Mouse (Mus musculus) lung, postnatal 0 days (tissue): ENCODE data around the gene Ceacam16.

ENCODE experiments used
- CTCF ChIP-seq: IDR thresholded peaks from 2 replicates; pipeline ENCODE4 v1.5.1; 2016; ENCODE audit warnings: antibody characterized with exemption, mild to moderate bottlenecking
- EP300 ChIP-seq: IDR thresholded peaks from 2 replicates; pipeline ENCODE4 v1.6.1; 2016; ENCODE audit warnings: antibody characterized with exemption, mild to moderate bottlenecking, control low read depth

DNA sequence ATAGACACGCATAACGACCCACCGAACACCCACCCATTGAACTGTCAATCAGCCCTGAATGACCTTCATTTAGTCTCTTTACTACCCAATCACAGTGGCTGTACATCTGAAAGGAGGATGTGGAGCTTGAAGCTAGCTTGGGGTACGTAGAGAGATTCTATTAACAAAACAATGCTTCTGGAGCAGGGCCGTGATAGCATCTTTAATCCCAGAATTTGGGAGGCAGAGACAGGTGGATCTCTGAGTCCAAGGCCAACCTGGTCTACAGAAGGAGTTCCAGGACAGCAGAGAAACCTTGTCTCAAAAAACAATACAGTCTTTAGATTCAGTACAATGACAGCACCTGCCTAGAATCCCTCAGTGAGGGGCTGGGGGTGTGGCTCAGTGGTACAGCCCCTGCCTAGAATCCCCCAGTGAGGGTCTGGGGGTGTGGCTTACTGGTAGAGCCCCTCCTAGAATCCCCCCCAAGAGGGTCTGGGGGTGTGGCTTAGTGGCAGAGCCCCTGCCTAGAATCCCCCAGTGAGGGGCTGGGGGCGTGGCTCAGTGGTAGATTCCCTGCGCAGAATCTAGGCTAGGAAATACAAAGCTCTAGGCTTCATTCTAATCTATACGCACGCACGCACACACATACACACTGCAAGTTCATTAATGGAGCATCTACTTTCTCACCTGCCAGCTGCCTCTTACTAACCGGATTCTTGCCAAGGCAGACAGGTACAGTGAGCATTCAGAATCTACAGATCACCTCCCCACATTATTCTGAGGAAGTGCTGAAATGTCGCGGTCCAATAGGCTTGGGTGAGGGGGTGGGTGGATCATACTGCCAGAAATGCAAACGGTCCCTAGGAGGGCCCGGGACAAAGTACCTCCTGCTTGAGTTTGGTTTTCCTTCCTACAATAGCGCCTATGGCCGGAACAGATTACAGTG, 45.5 kb downstream of the Ceacam16 start:
- no peak for TF ChIP-seq CTCF
- TF ChIP-seq EP300 = no peak
